Comparison of ENCODE assay signal across 16 mouse cellular contexts in the genomic region with DNA sequence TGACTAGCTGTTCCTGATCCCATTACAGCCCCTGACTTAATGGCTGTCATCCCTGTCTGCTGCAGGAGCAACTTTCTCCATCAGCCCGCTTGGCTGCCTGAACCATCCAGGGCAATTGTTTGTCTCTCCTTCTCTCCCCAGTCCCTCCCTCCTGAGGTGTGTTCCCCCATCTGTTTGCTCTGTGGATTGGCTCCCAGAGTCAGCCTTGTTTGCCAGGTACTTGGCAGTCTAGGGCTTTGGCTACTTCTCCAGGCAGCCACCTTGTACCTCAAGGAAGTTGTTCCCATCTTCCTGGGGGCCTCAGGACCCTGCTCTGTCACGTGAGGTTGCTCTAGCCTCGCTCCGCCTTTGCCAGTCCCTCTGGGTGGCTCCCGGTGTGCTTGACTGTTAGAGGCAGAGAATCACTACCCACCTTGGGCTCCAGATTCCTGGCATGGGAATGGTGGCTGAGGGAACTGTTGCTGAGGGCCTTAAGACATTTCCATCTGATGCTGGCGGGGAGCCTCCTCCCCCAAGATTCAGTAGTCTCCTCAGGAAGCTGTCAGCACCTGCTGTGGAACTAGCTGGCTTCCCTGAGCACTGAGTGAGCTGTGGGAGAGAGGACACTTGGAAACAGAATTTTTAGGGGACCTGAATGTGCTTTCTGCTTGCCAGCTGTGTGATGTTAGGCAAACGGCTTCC. TPM values are rescaled to one million over a fixed set of nuclear protein-coding genes. Genes with fewer than 3 reads are reported as not detected.
DNase-seq lines count a peak whose midpoint lies in the region; ATAC-seq and TF ChIP-seq lines count a peak whose summit lies in the region.
"Had no signal": no experiment of that assay in that cellular context is flagged by ENCODE, and none has a peak within 500 bp of the region (broad histone marks: within the 10 kb centered on the region; RNA-seq: fewer than 3 reads in every experiment).

No protein-coding gene starts in this region.

- no peaks in the 10 kb centered on the region for H3K27me3 ChIP-seq in hindbrain, embryonic 16.5 days (replicated peaks; ENCODE audit: control insufficient read depth, insufficient read depth, low read length)
- no peaks in the 10 kb centered on the region for H3K27me3 ChIP-seq in hindbrain, embryonic 10.5 days (ENCODE audit: insufficient read depth, poor library complexity, severe bottlenecking)
- no peaks in the 10 kb centered on the region for H3K27me3 ChIP-seq in cerebellum, adult 2 months (ENCODE audit: control insufficient read depth, insufficient read depth, low read length)
- H3K27me3 ChIP-seq in lung, postnatal 0 days (replicated peaks; ENCODE audit: insufficient read depth, low read length) = no peaks in the 10 kb centered on the region
- H3K27me3 ChIP-seq in liver, postnatal 0 days (ENCODE audit: insufficient read depth, low read length) = no peaks in the 10 kb centered on the region
- H3K27me3 ChIP-seq: embryonic facial prominence, embryonic 15.5 days; liver, embryonic 12.5 days; midbrain, embryonic 13.5 days; neural tube, embryonic 12.5 days had no signal

- 42% methylated on average over 7 of the region's 7 CpGs for WGBS in hindbrain, embryonic 16.5 days
- WGBS in hindbrain, embryonic 10.5 days = 58% methylated on average over 7 of the region's 7 CpGs
- 21% methylated on average over 7 of the region's 7 CpGs for WGBS in cerebellum, adult 2 months
- 46% methylated on average over 7 of the region's 7 CpGs for WGBS in lung, postnatal 0 days
- WGBS in liver, postnatal 0 days (ENCODE audit: insufficient replicate concordance) = 70% methylated on average over 7 of the region's 7 CpGs

- 0 out of 2 replicates have a peak, but pooled peaks have one; percentile 25 for ATAC-seq in hindbrain, embryonic 16.5 days
- peak; percentile 72 for ATAC-seq in lung, postnatal 0 days
- no peak for ATAC-seq in liver, postnatal 0 days
- ATAC-seq: CD4-positive, CD25-positive, alpha-beta regulatory T cell, adult 4 months; liver, embryonic 12.5 days; midbrain, embryonic 13.5 days had no signal

- no peaks in the 10 kb centered on the region for H3K9me3 ChIP-seq in hindbrain, embryonic 16.5 days (ENCODE audit: control insufficient read depth, low read length)
- H3K9me3 ChIP-seq in hindbrain, embryonic 10.5 days = no peaks in the 10 kb centered on the region
- H3K9me3 ChIP-seq in lung, postnatal 0 days (ENCODE audit: low read length) = no peaks in the 10 kb centered on the region
- H3K9me3 ChIP-seq in liver, postnatal 0 days (ENCODE audit: low read length) = no peaks in the 10 kb centered on the region
- H3K9me3 ChIP-seq: embryonic facial prominence, embryonic 15.5 days; heart, embryonic 10.5 days; liver, embryonic 12.5 days; midbrain, embryonic 13.5 days; neural tube, embryonic 12.5 days had no signal

- TF ChIP-seq EP300 in lung, postnatal 0 days (IDR thresholded peaks at IDR 0.05) = no peak
- no peak for TF ChIP-seq EP300 in liver, postnatal 0 days (IDR thresholded peaks at IDR 0.05; ENCODE audit: low read depth)

- no peak overlapping the region for H3K27ac ChIP-seq in hindbrain, embryonic 16.5 days (ENCODE audit: low read depth, low read length)
- H3K27ac ChIP-seq in hindbrain, embryonic 10.5 days = no peak overlapping the region
- H3K27ac ChIP-seq in cerebellum, adult 2 months (ENCODE audit: insufficient read depth, low read length) = no peak overlapping the region
- H3K27ac ChIP-seq in lung, postnatal 0 days (ENCODE audit: low read length) = no peak overlapping the region
- H3K27ac ChIP-seq in liver, postnatal 0 days (ENCODE audit: low read depth) = no peak overlapping the region
- H3K27ac ChIP-seq: embryonic facial prominence, embryonic 15.5 days; heart, embryonic 10.5 days; hindbrain, embryonic 14.5 days; liver, embryonic 12.5 days; midbrain, embryonic 13.5 days; neural tube, embryonic 12.5 days had no signal

- H3K4me2 ChIP-seq in hindbrain, embryonic 16.5 days (ENCODE audit: low read length) = no peak overlapping the region
- H3K4me2 ChIP-seq in lung, postnatal 0 days (replicated peaks; ENCODE audit: low read depth, low read length) = no peak overlapping the region
- no peak overlapping the region for H3K4me2 ChIP-seq in liver, postnatal 0 days (ENCODE audit: low read depth, low read length)
- H3K4me2 ChIP-seq: embryonic facial prominence, embryonic 15.5 days; hindbrain, embryonic 14.5 days; liver, embryonic 12.5 days; midbrain, embryonic 13.5 days; neural tube, embryonic 12.5 days had no signal

- peaks cover 2% of the 10 kb centered on the region for H3K4me1 ChIP-seq in hindbrain, embryonic 16.5 days (ENCODE audit: control insufficient read depth, insufficient read depth, low read depth, low read length)
- H3K4me1 ChIP-seq in hindbrain, embryonic 10.5 days (replicated peaks) = peaks cover 14% of the 10 kb centered on the region
- peaks cover 30% of the 10 kb centered on the region for H3K4me1 ChIP-seq in cerebellum, adult 2 months (ENCODE audit: control insufficient read depth, insufficient read depth, low read length)
- H3K4me1 ChIP-seq in lung, postnatal 0 days (ENCODE audit: insufficient read depth, low read depth, low read length) = no peaks in the 10 kb centered on the region
- no peaks in the 10 kb centered on the region for H3K4me1 ChIP-seq in liver, postnatal 0 days (ENCODE audit: insufficient read depth)
- H3K4me1 ChIP-seq: liver, embryonic 12.5 days had no signal

- no peak for DNase-seq in hindbrain, embryonic 10.5 days (ENCODE audit: low spot score)
- peak; percentile 88 for DNase-seq in brain, adult 2 months (ENCODE audit: low read depth, low spot score)
- DNase-seq in cerebellum, adult 2 months = peak; percentile 79 to 88
- DNase-seq in lung, postnatal 0 days (ENCODE audit: low spot score) = peak; percentile 65
- no peak for DNase-seq in adrenal gland, adult (ENCODE audit: inconsistent age in 2 of 2, low spot score in 1 of 2)
- DNase-seq in liver, postnatal 0 days = no peak
- DNase-seq: thymus, postnatal 25 days had no signal

- H3K36me3 ChIP-seq in hindbrain, embryonic 16.5 days (ENCODE audit: control insufficient read depth, insufficient read depth, low read length) = peaks cover 7% of the 10 kb centered on the region; the same call in 1 of the 2 replicates
- H3K36me3 ChIP-seq in hindbrain, embryonic 10.5 days = peaks cover 38% of the 10 kb centered on the region
- no peaks in the 10 kb centered on the region for H3K36me3 ChIP-seq in lung, postnatal 0 days (ENCODE audit: insufficient read depth, low read length)
- H3K36me3 ChIP-seq in liver, postnatal 0 days (replicated peaks; ENCODE audit: insufficient read depth, low read length) = peaks cover 4% of the 10 kb centered on the region; the same call in 1 of the 2 replicates

- H3K9ac ChIP-seq in hindbrain, embryonic 16.5 days (ENCODE audit: low read depth, low read length) = no peak overlapping the region
- H3K9ac ChIP-seq in lung, postnatal 0 days (replicated peaks; ENCODE audit: low read depth) = no peak overlapping the region
- H3K9ac ChIP-seq in liver, postnatal 0 days (replicated peaks) = no peak overlapping the region
- H3K9ac ChIP-seq: embryonic facial prominence, embryonic 15.5 days; hindbrain, embryonic 14.5 days; liver, embryonic 12.5 days; midbrain, embryonic 13.5 days; neural tube, embryonic 12.5 days had no signal

- H3K4me3 ChIP-seq in hindbrain, embryonic 16.5 days (ENCODE audit: low read length) = no peak overlapping the region
- H3K4me3 ChIP-seq in hindbrain, embryonic 10.5 days = no peak overlapping the region
- H3K4me3 ChIP-seq in cerebellum, adult 2 months (replicated peaks; ENCODE audit: insufficient read depth, low read depth, low read length) = no peak overlapping the region
- H3K4me3 ChIP-seq in lung, postnatal 0 days (ENCODE audit: low read depth, low read length) = no peak overlapping the region
- no peak overlapping the region for H3K4me3 ChIP-seq in liver, postnatal 0 days (ENCODE audit: low read depth, low read length)
- H3K4me3 ChIP-seq: embryonic facial prominence, embryonic 15.5 days; heart, embryonic 10.5 days; liver, embryonic 12.5 days; midbrain, embryonic 13.5 days; neural tube, embryonic 12.5 days had no signal

- TF ChIP-seq CTCF in cerebellum, adult 2 months (IDR thresholded peaks at IDR 0.05; ENCODE audit: borderline replicate concordance, insufficient read depth, low read depth, low read length) = no peak
- TF ChIP-seq CTCF in lung, postnatal 0 days (IDR thresholded peaks at IDR 0.05) = no peak
- no peak for TF ChIP-seq CTCF in liver, postnatal 0 days (IDR thresholded peaks at IDR 0.05; ENCODE audit: low read depth)

- TF ChIP-seq POLR2A in cerebellum, adult 2 months (IDR thresholded peaks at IDR 0.05; ENCODE audit: borderline replicate concordance, insufficient read depth, low read length) = no peak

RNA-seq across cellular contexts. Expression of gene Zmat5, which starts 16.6 kb away (rescaled TPM):
- 63.5 and 64.1 TPM in 2 replicates for polyA plus RNA-seq in hindbrain, embryonic 16.5 days (2015; fragmentation: Nextera tagmentation; extraction: Ambion mirVana)
- 84.0 and 104 TPM in 2 replicates for polyA plus RNA-seq in hindbrain, embryonic 10.5 days (2016; fragmentation: Nextera tagmentation; extraction: Ambion mirVana)
- polyA plus RNA-seq in cerebellum, adult 2 months (2012; rRNA removed) = 62.1 and 63.2 TPM in 2 replicates
- polyA plus RNA-seq in lung, postnatal 0 days (2015; fragmentation: Nextera tagmentation; extraction: Ambion mirVana) = 63.7 and 67.2 TPM in 2 replicates
- polyA plus RNA-seq in liver, postnatal 0 days (2015; fragmentation: Nextera tagmentation; extraction: Ambion mirVana) = 18.6 and 19.2 TPM in 2 replicates

RNA-seq across cellular contexts. Expression of gene Uqcr10, which starts 16.9 kb away (rescaled TPM):
- 662 and 774 TPM in 2 replicates for polyA plus RNA-seq in hindbrain, embryonic 16.5 days (2015; fragmentation: Nextera tagmentation; extraction: Ambion mirVana)
- 696 and 709 TPM in 2 replicates for polyA plus RNA-seq in hindbrain, embryonic 10.5 days (2016; fragmentation: Nextera tagmentation; extraction: Ambion mirVana)
- 1,309 and 1,338 TPM in 2 replicates for polyA plus RNA-seq in cerebellum, adult 2 months (2012; rRNA removed)
- 723 and 783 TPM in 2 replicates for polyA plus RNA-seq in lung, postnatal 0 days (2015; fragmentation: Nextera tagmentation; extraction: Ambion mirVana)
- polyA plus RNA-seq in liver, postnatal 0 days (2015; fragmentation: Nextera tagmentation; extraction: Ambion mirVana) = 1,070 and 1,167 TPM in 2 replicates

RNA-seq across cellular contexts. Expression of gene Cabp7, which starts 25.5 kb away (rescaled TPM):
- polyA plus RNA-seq in hindbrain, embryonic 16.5 days (2015; fragmentation: Nextera tagmentation; extraction: Ambion mirVana) = 1.5 and 2.0 TPM in 2 replicates
- polyA plus RNA-seq in hindbrain, embryonic 10.5 days (2016; fragmentation: Nextera tagmentation; extraction: Ambion mirVana) = 0.61 and 1.4 TPM in 2 replicates
- polyA plus RNA-seq in cerebellum, adult 2 months (2012; rRNA removed) = 114 and 129 TPM in 2 replicates
- polyA plus RNA-seq in lung, postnatal 0 days (2015; fragmentation: Nextera tagmentation; extraction: Ambion mirVana) = 0.14 and 0.15 TPM in 2 replicates
- polyA plus RNA-seq in liver, postnatal 0 days (2015; fragmentation: Nextera tagmentation; extraction: Ambion mirVana) = 0.06 and 0.07 TPM in 2 replicates
- polyA plus RNA-seq: kidney, embryonic 14.5 days had no signal

Comparison
In these comparisons a context has a peak if more than half of its experiments do, and no peak if none do; other contexts are left out.
1. DNase-seq: peak in brain, adult 2 months (single experiment), cerebellum, adult 2 months (2 of 2) and lung, postnatal 0 days (single experiment); none in hindbrain, embryonic 10.5 days (single experiment), adrenal gland, adult (0 of 2) and liver, postnatal 0 days (single experiment).
2. RNA of gene Cabp7, which starts 25.5 kb away (polyA plus RNA-seq): 114 to 129 TPM in cerebellum, adult 2 months; 1.5 to 2.0 TPM in hindbrain, embryonic 16.5 days, 0.61 to 1.4 TPM in hindbrain, embryonic 10.5 days, 0.14 to 0.15 TPM in lung, postnatal 0 days and 0.06 to 0.07 TPM in liver, postnatal 0 days; every median in the first group is over 10 times any median in the second.